Mouse (Mus musculus): Measurements from ENCODE around the gene Slc15a5. TPM values are rescaled to one million over a fixed set of nuclear protein-coding genes. Genes with fewer than 3 reads are reported as not detected.

Slc15a5 gene
- total RNA-seq, 2 experiments from 2014 or later, result not detected

- ATAC-seq (replicated peaks; ENCODE audit: poor library complexity), result no peak
Measured at GRCm38 (mm10) chr6:138069921-138070320, 9.8 kb downstream of the Slc15a5 start.

- ATAC-seq (replicated peaks; ENCODE audit: poor library complexity), result no peak
Measured at GRCm38 (mm10) chr6:138055572-138055971, 24.1 kb downstream of the Slc15a5 start.

GRCm38 (mm10) chr6:138054956-138055355 lies 24.8 kb downstream of the Slc15a5 start:
- ATAC-seq (replicated peaks; ENCODE audit: poor library complexity), result no peak

- ATAC-seq (replicated peaks; ENCODE audit: poor library complexity), result peak; percentile 89
Measured at GRCm38 (mm10) chr6:138054166-138054565, 25.6 kb downstream of the Slc15a5 start.

- no peak for ATAC-seq (replicated peaks; ENCODE audit: poor library complexity)
Measured at GRCm38 (mm10) chr6:138053686-138054085, 26.0 kb downstream of the Slc15a5 start.

GRCm38 (mm10) chr6:138045364-138045763 lies 34.4 kb downstream of the Slc15a5 start:
- peak; percentile 72 for ATAC-seq (replicated peaks; ENCODE audit: poor library complexity)

GRCm38 (mm10) chr6:138042891-138043290 lies 36.8 kb downstream of the Slc15a5 start:
- ATAC-seq (replicated peaks; ENCODE audit: poor library complexity), result no peak

- ATAC-seq (replicated peaks; ENCODE audit: poor library complexity), result peak; percentile 83
Measured at GRCm38 (mm10) chr6:138041865-138042264, 37.9 kb downstream of the Slc15a5 start.

- 0 out of 2 replicates have a peak, but pooled peaks have one; percentile 41 for ATAC-seq (replicated peaks; ENCODE audit: poor library complexity)
Measured at GRCm38 (mm10) chr6:138037587-138037986, 42.1 kb downstream of the Slc15a5 start.

GRCm38 (mm10) chr6:138036891-138037290 lies 42.8 kb downstream of the Slc15a5 start:
- ATAC-seq (replicated peaks; ENCODE audit: poor library complexity), result no peak

GRCm38 (mm10) chr6:138016898-138017297 lies 62.8 kb downstream of the Slc15a5 start:
- ATAC-seq (replicated peaks; ENCODE audit: poor library complexity), result no peak

GRCm38 (mm10) chr6:138014976-138015674 lies 64.6 kb downstream of the Slc15a5 start:
- ATAC-seq (replicated peaks; ENCODE audit: poor library complexity), result no peak

GRCm38 (mm10) chr6:138011955-138012354 lies 67.8 kb downstream of the Slc15a5 start:
- ATAC-seq (replicated peaks; ENCODE audit: poor library complexity), result no peak

- no peak for ATAC-seq (replicated peaks; ENCODE audit: poor library complexity)
Measured at GRCm38 (mm10) chr6:138007705-138008104, 72.0 kb downstream of the Slc15a5 start.

- ATAC-seq (replicated peaks; ENCODE audit: poor library complexity), result no peak
Measured at GRCm38 (mm10) chr6:138006525-138007251, 73.0 kb downstream of the Slc15a5 start.

- peak; percentile 68 for ATAC-seq (replicated peaks; ENCODE audit: poor library complexity)
Measured at GRCm38 (mm10) chr6:137989853-137990252, 89.9 kb downstream of the Slc15a5 start.

- ATAC-seq (replicated peaks; ENCODE audit: poor library complexity), result peak; percentile 34; the same call in 1 of the 2 replicates
Measured at GRCm38 (mm10) chr6:137985169-137985568, 94.5 kb downstream of the Slc15a5 start.

- ATAC-seq (replicated peaks; ENCODE audit: poor library complexity), result no peak
Measured at GRCm38 (mm10) chr6:137982195-137982737, 97.5 kb downstream of the Slc15a5 start.

GRCm38 (mm10) chr6:137980905-137981696 lies 98.6 kb downstream of the Slc15a5 start:
- ATAC-seq (replicated peaks; ENCODE audit: poor library complexity), result 0 out of 2 replicates have a peak, but pooled peaks have one; percentile 44

GRCm38 (mm10) chr6:137980413-137980812 lies 99.3 kb downstream of the Slc15a5 start:
- ATAC-seq (replicated peaks; ENCODE audit: poor library complexity), result no peak

GRCm38 (mm10) chr6:137979802-137980201 lies 99.9 kb downstream of the Slc15a5 start:
- no peak for ATAC-seq (replicated peaks; ENCODE audit: poor library complexity)

All from megakaryocyte progenitor cell, adult 5-6 weeks (primary cell).